Mouse (Mus musculus): Measurements from ENCODE around the gene Gm3952. TPM values are rescaled to one million over a fixed set of nuclear protein-coding genes. Genes with fewer than 3 reads are reported as not detected.

Gm3952 gene
- polyA plus RNA-seq, 1 experiment, result not detected

- no peaks in the 10 kb centered on the region; the same call in 1 of the 2 replicates for H3K4me1 ChIP-seq (ENCODE audit: control insufficient read depth, insufficient read depth, low read length)
- no peak for TF ChIP-seq CTCF (IDR thresholded peaks at IDR 0.05; ENCODE audit: extremely low read depth, insufficient read depth, low read length)
- TF ChIP-seq POLR2A (IDR thresholded peaks at IDR 0.05; ENCODE audit: extremely low read depth, insufficient read depth, low read length), result no peak
- no peak overlapping the region for H3K27ac ChIP-seq (ENCODE audit: insufficient read depth, low read length)
- no peak overlapping the region for H3K4me3 ChIP-seq (ENCODE audit: insufficient read depth, low read length)
These were observed 93.7 kb downstream of the Gm3952 start for GRCm38 (mm10) chr8:128704836-128705235.

- Histone ChIP-seq H3K27ac (ENCODE audit: insufficient read depth, low read length) (no peak overlapping the region), H3K4me3 (ENCODE audit: insufficient read depth, low read length) (no peak overlapping the region), H3K4me1 (ENCODE audit: control insufficient read depth, insufficient read depth, low read length) (no peaks in the 10 kb centered on the region; the same call in 1 of the 2 replicates)
- no peak for TF ChIP-seq POLR2A (IDR thresholded peaks at IDR 0.05; ENCODE audit: extremely low read depth, insufficient read depth, low read length)
- no peak for TF ChIP-seq CTCF (IDR thresholded peaks at IDR 0.05; ENCODE audit: extremely low read depth, insufficient read depth, low read length)
These were observed 94.1 kb downstream of the Gm3952 start for GRCm38 (mm10) chr8:128704376-128704775.

DNA sequence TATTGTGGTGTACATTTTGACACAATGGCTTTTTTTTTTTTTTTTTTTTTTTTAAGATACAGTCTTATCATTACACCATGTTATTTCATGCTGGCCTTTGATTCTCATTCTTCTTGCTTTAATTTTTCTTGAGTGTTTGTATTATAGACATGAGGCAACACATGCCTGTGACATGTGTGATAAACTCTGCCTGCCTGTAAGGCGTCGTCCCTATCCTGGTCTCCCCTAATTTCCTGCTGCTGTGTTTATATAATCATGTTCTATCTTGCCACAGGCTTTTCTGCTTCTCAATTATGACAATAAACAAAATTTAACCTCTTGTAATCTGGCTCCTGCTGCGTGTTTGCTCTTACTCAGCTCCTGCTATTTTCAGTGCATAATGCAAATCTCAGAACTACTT, 100.5 kb downstream of the Gm3952 start:
- Histone ChIP-seq H3K4me1 (ENCODE audit: control insufficient read depth, insufficient read depth, low read length) (no peaks in the 10 kb centered on the region; the same call in 1 of the 2 replicates), H3K4me3 (ENCODE audit: insufficient read depth, low read length) (no peak overlapping the region), H3K27ac (ENCODE audit: insufficient read depth, low read length) (no peak overlapping the region)
- TF ChIP-seq CTCF (IDR thresholded peaks at IDR 0.05; ENCODE audit: extremely low read depth, insufficient read depth, low read length) (no peak), POLR2A (IDR thresholded peaks at IDR 0.05; ENCODE audit: extremely low read depth, insufficient read depth, low read length) (no peak)

DNA sequence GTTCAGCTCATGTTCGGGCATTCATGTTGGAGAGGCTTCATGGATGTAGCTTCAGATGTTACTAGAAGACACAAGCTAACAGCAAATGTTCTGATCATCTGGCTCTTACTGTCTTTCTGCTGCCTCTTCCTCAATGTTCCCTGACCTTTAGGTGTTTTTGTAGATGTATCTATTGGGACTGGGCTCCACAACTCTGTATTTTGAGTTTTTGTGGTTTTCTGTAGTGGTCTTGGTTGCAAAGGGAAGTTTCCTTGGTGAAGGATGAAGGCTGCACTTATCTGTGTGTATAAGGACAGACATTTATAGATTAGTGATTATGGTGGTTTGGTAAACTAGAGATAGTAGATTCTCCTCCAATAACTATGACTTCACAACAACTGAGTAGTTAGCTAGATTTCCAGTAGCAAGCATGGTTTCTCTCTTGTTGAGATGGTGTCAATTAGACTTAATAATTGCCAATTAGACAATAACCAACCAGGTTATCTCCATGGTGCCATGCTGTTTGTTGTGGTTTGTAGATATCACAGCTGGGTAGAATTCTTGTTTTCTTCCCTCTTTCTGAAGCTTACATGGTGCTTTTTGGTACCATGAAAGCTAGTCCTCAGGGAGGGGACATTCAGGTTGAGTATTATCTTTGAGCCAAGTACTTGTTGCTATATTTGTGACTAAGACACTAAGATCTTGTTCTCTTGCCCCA, 101.6 kb downstream of the Gm3952 start:
- Histone ChIP-seq H3K4me1 (ENCODE audit: control insufficient read depth, insufficient read depth, low read length) (no peaks in the 10 kb centered on the region), H3K4me3 (ENCODE audit: insufficient read depth, low read length) (no peak overlapping the region), H3K27ac (ENCODE audit: insufficient read depth, low read length) (no peak overlapping the region)
- TF ChIP-seq CTCF (IDR thresholded peaks at IDR 0.05; ENCODE audit: extremely low read depth, insufficient read depth, low read length), result no peak
- TF ChIP-seq POLR2A (IDR thresholded peaks at IDR 0.05; ENCODE audit: extremely low read depth, insufficient read depth, low read length), result no peak

Other genes with a start within 250 kb of the Gm3952 start
- 37.1 and 40.8 TPM in 2 replicates for gene Itgb1, start 113.0 kb downstream of the Gm3952 start, polyA plus RNA-seq (2012; rRNA removed)